Mouse (Mus musculus): Measurements from ENCODE around the gene Pitpnc1. TPM values are rescaled to one million over a fixed set of nuclear protein-coding genes. Genes with fewer than 3 reads are reported as not detected.

The Pitpnc1 gene
- total and polyA plus RNA-seq, 2 experiments from 2014 or later: 27.9 to 29.2 TPM

- ATAC-seq (ENCODE audit: insufficient read depth, low read depth): peak; percentile 60
- Histone ChIP-seq H3K4me3 (ENCODE audit: low read depth, low read length) (no peak overlapping the region), H3K36me3 (replicated peaks; ENCODE audit: control insufficient read depth, insufficient read depth, low read length) (no peaks in the 10 kb centered on the region), H3K4me2 (ENCODE audit: low read depth, low read length) (no peak overlapping the region), H3K9ac (replicated peaks; ENCODE audit: low read depth, low read length) (no peak overlapping the region), H3K9me3 (replicated peaks; ENCODE audit: control insufficient read depth, low read length) (no peaks in the 10 kb centered on the region), H3K27me3 (ENCODE audit: control insufficient read depth, insufficient read depth, low read length) (no peaks in the 10 kb centered on the region), H3K4me1 (ENCODE audit: control insufficient read depth, insufficient read depth) (peaks cover 26% of the 10 kb centered on the region), H3K27ac (ENCODE audit: low read depth) (peak overlapping the region; percentile 70)
- TF ChIP-seq CTCF (IDR thresholded peaks at IDR 0.05; ENCODE audit: low read depth) (no peak), EP300 (IDR thresholded peaks at IDR 0.05; ENCODE audit: low read depth) (peak; percentile 58)
- peak; percentile 32 for DNase-seq (ENCODE audit: low spot score)
- whole genome bisulfite sequencing: 34% methylated on average over 7 of the region's 7 CpGs
Observed at GRCm38 (mm10) chr11:107276898-107277297, 193.6 kb downstream of the Pitpnc1 start.

- peak overlapping the region; percentile 70; the same call in 1 of the 2 replicates for H3K27ac ChIP-seq (ENCODE audit: low read depth)
- DNase-seq (ENCODE audit: low spot score): no peak
- H3K36me3 ChIP-seq (replicated peaks; ENCODE audit: control insufficient read depth, insufficient read depth, low read length): no peaks in the 10 kb centered on the region
- no peak overlapping the region for H3K4me2 ChIP-seq (ENCODE audit: low read depth, low read length)
- H3K9me3 ChIP-seq (replicated peaks; ENCODE audit: control insufficient read depth, low read length): no peaks in the 10 kb centered on the region
- WGBS: 66% methylated on average over 3 of the region's 3 CpGs
- no peak overlapping the region for H3K9ac ChIP-seq (replicated peaks; ENCODE audit: low read depth, low read length)
- peak; percentile 16 for TF ChIP-seq CTCF (IDR thresholded peaks at IDR 0.05; ENCODE audit: low read depth)
- no peak for TF ChIP-seq EP300 (IDR thresholded peaks at IDR 0.05; ENCODE audit: low read depth)
- peaks cover 27% of the 10 kb centered on the region for H3K4me1 ChIP-seq (ENCODE audit: control insufficient read depth, insufficient read depth)
- no peak overlapping the region for H3K4me3 ChIP-seq (ENCODE audit: low read depth, low read length)
- ATAC-seq (ENCODE audit: insufficient read depth, low read depth): no peak
- H3K27me3 ChIP-seq (ENCODE audit: control insufficient read depth, insufficient read depth, low read length): no peaks in the 10 kb centered on the region
Observed at GRCm38 (mm10) chr11:107276337-107276736, 194.2 kb downstream of the Pitpnc1 start.

- Histone ChIP-seq H3K9ac (replicated peaks; ENCODE audit: low read depth, low read length) (no peak overlapping the region), H3K9me3 (replicated peaks; ENCODE audit: control insufficient read depth, low read length) (no peaks in the 10 kb centered on the region), H3K27ac (ENCODE audit: low read depth) (no peak overlapping the region), H3K4me1 (ENCODE audit: control insufficient read depth, insufficient read depth) (peaks cover 27% of the 10 kb centered on the region), H3K4me2 (ENCODE audit: low read depth, low read length) (no peak overlapping the region), H3K27me3 (ENCODE audit: control insufficient read depth, insufficient read depth, low read length) (no peaks in the 10 kb centered on the region), H3K4me3 (ENCODE audit: low read depth, low read length) (no peak overlapping the region), H3K36me3 (replicated peaks; ENCODE audit: control insufficient read depth, insufficient read depth, low read length) (no peaks in the 10 kb centered on the region)
- TF ChIP-seq CTCF (IDR thresholded peaks at IDR 0.05; ENCODE audit: low read depth) (peak; percentile 89), EP300 (IDR thresholded peaks at IDR 0.05; ENCODE audit: low read depth) (no peak)
- ATAC-seq (ENCODE audit: insufficient read depth, low read depth) (peak; percentile 66), DNase-seq (ENCODE audit: low spot score) (peak; percentile 84)
- WGBS: 19% methylated on average over 6 of the region's 6 CpGs
Observed at GRCm38 (mm10) chr11:107275902-107276301, 194.6 kb downstream of the Pitpnc1 start.

GRCm38 (mm10) chr11:107274206-107274605 is 196.3 kb downstream of the Pitpnc1 start:
- H3K27me3 ChIP-seq (ENCODE audit: control insufficient read depth, insufficient read depth, low read length): no peaks in the 10 kb centered on the region
- H3K9me3 ChIP-seq (replicated peaks; ENCODE audit: control insufficient read depth, low read length): no peaks in the 10 kb centered on the region
- 56% methylated on average over 9 of the region's 9 CpGs for WGBS
- no peak for ATAC-seq (ENCODE audit: insufficient read depth, low read depth)
- H3K4me1 ChIP-seq (ENCODE audit: control insufficient read depth, insufficient read depth): peaks cover 27% of the 10 kb centered on the region
- no peak overlapping the region for H3K4me2 ChIP-seq (ENCODE audit: low read depth, low read length)
- H3K36me3 ChIP-seq (replicated peaks; ENCODE audit: control insufficient read depth, insufficient read depth, low read length): no peaks in the 10 kb centered on the region
- no peak overlapping the region for H3K27ac ChIP-seq (ENCODE audit: low read depth)
- TF ChIP-seq CTCF (IDR thresholded peaks at IDR 0.05; ENCODE audit: low read depth): no peak
- no peak overlapping the region for H3K9ac ChIP-seq (replicated peaks; ENCODE audit: low read depth, low read length)
- no peak for DNase-seq (ENCODE audit: low spot score)
- H3K4me3 ChIP-seq (ENCODE audit: low read depth, low read length): no peak overlapping the region

- TF ChIP-seq CTCF (IDR thresholded peaks at IDR 0.05; ENCODE audit: low read depth): no peak
- no peak for TF ChIP-seq EP300 (IDR thresholded peaks at IDR 0.05; ENCODE audit: low read depth)
- H3K27ac ChIP-seq (ENCODE audit: low read depth): peak overlapping the region; percentile 38; the same call in 1 of the 2 replicates
- WGBS: 25% methylated on average over 11 of the region's 11 CpGs
- peak overlapping the region; percentile 21; the same call in 1 of the 2 replicates for H3K4me2 ChIP-seq (ENCODE audit: low read depth, low read length)
- peaks cover 26% of the 10 kb centered on the region for H3K4me1 ChIP-seq (ENCODE audit: control insufficient read depth, insufficient read depth)
- H3K4me3 ChIP-seq (ENCODE audit: low read depth, low read length): no peak overlapping the region
- ATAC-seq (ENCODE audit: insufficient read depth, low read depth) (no peak), DNase-seq (ENCODE audit: low spot score) (no peak)
- H3K36me3 ChIP-seq (replicated peaks; ENCODE audit: control insufficient read depth, insufficient read depth, low read length): no peaks in the 10 kb centered on the region
- H3K9ac ChIP-seq (replicated peaks; ENCODE audit: low read depth, low read length): no peak overlapping the region
- H3K9me3 ChIP-seq (replicated peaks; ENCODE audit: control insufficient read depth, low read length): peaks cover 6% of the 10 kb centered on the region; the same call in 1 of the 2 replicates
- no peaks in the 10 kb centered on the region for H3K27me3 ChIP-seq (ENCODE audit: control insufficient read depth, insufficient read depth, low read length)
Observed at GRCm38 (mm10) chr11:107272351-107272975, 198.0 kb downstream of the Pitpnc1 start.

GRCm38 (mm10) chr11:107270564-107270963 is 199.9 kb downstream of the Pitpnc1 start:
- TF ChIP-seq CTCF (IDR thresholded peaks at IDR 0.05; ENCODE audit: low read depth): no peak
- TF ChIP-seq EP300 (IDR thresholded peaks at IDR 0.05; ENCODE audit: low read depth): no peak
- Histone ChIP-seq H3K9me3 (replicated peaks; ENCODE audit: control insufficient read depth, low read length) (peaks cover 6% of the 10 kb centered on the region; the same call in 1 of the 2 replicates), H3K4me3 (ENCODE audit: low read depth, low read length) (no peak overlapping the region), H3K36me3 (replicated peaks; ENCODE audit: control insufficient read depth, insufficient read depth, low read length) (no peaks in the 10 kb centered on the region), H3K27me3 (ENCODE audit: control insufficient read depth, insufficient read depth, low read length) (no peaks in the 10 kb centered on the region), H3K9ac (replicated peaks; ENCODE audit: low read depth, low read length) (no peak overlapping the region), H3K27ac (ENCODE audit: low read depth) (no peak overlapping the region), H3K4me2 (ENCODE audit: low read depth, low read length) (no peak overlapping the region), H3K4me1 (ENCODE audit: control insufficient read depth, insufficient read depth) (peaks cover 14% of the 10 kb centered on the region)
- 92% methylated on average over 9 of the region's 9 CpGs for WGBS
- ATAC-seq (ENCODE audit: insufficient read depth, low read depth) (no peak), DNase-seq (ENCODE audit: low spot score) (no peak)
